Mouse (Mus musculus) liver, embryonic 11.5 days (tissue): Measurements from ENCODE around the gene Prr11. TPM values are rescaled to one million over a fixed set of nuclear protein-coding genes. Genes with fewer than 3 reads are reported as not detected.

ENCODE experiments used
- ATAC-seq: fragments of 200-750 bp; cut with Nextera tagmentation; replicated peaks from 2 replicates; pipeline ENCODE4 v1.8.0; 2017; ENCODE audit warnings: moderate number of reproducible peaks, mild to moderate bottlenecking, moderate TSS enrichment, moderate library complexity; ENCODE audit not compliant: low FRiP score
- DNase-seq: peaks from one replicate; pipeline ENCODE4 v3.0.0-alpha.2; 2017; ENCODE audit warnings: low spot score
- H3K27ac ChIP-seq: fragments of 300-500 bp; sonication (generic); 2 replicates; pipeline ENCODE4 v1.5.1; 2014; ENCODE audit warnings: mild to moderate bottlenecking, low read depth, low read length, control low read depth
- H3K27me3 ChIP-seq: fragments of 300-500 bp; sonication (generic); replicated peaks from 2 replicates; pipeline ENCODE4 v1.6.1; 2014; ENCODE audit warnings: low read length, mixed read lengths; ENCODE audit not compliant: control insufficient read depth, insufficient read depth
- H3K36me3 ChIP-seq: fragments of 300-500 bp; sonication (generic); 2 replicates; pipeline ENCODE4 v1.6.1; 2014; ENCODE audit warnings: mild to moderate bottlenecking, low read length, moderate library complexity, mixed read lengths; ENCODE audit not compliant: control insufficient read depth, insufficient read depth
- H3K4me1 ChIP-seq: fragments of 300-500 bp; sonication (generic); replicated peaks from 2 replicates; pipeline ENCODE4 v1.6.1; 2014; ENCODE audit warnings: low read length, mixed read lengths; ENCODE audit not compliant: control insufficient read depth, insufficient read depth
- H3K4me2 ChIP-seq: fragments of 300-500 bp; sonication (generic); 2 replicates; pipeline ENCODE4 v1.6.1; 2014; ENCODE audit warnings: mild to moderate bottlenecking, control low read depth, moderate library complexity
- H3K4me3 ChIP-seq: fragments of 300-500 bp; sonication (generic); 2 replicates; pipeline ENCODE4 v1.5.1; 2014; ENCODE audit warnings: low read depth, low read length, control low read depth
- H3K9ac ChIP-seq: fragments of 300-500 bp; sonication (generic); 2 replicates; pipeline ENCODE4 v1.6.1; 2014; ENCODE audit warnings: low read depth, low read length, control low read depth
- H3K9me3 ChIP-seq: fragments of 300-500 bp; sonication (generic); 2 replicates; pipeline ENCODE4 v1.6.1; 2016; ENCODE audit warnings: low read length, inconsistent platforms, mixed read lengths; ENCODE audit not compliant: control insufficient read depth
- WGBS: fragments of 180-500 bp; shearing (Covaris S2); extraction: QIAGEN DNeasy Blood & Tissue Kit; methylation state at CpG from one replicate; pipeline ENCODE4 v1.1.7; 2014; 5-methylcytosine and 5-hydroxymethylcytosine counted together
- polyA plus RNA-seq: library from polyadenylated mRNA; unstranded; fragments of >200 nt; fragmentation: Nextera tagmentation; extraction: Ambion mirVana; gene quantifications from 2 replicates; pipeline ENCODE4 v1.2.1, GENCODE M21; 2014

Prr11 gene
- polyA plus RNA-seq, 1 experiment from 2014 or later = 13.4 TPM

DNA sequence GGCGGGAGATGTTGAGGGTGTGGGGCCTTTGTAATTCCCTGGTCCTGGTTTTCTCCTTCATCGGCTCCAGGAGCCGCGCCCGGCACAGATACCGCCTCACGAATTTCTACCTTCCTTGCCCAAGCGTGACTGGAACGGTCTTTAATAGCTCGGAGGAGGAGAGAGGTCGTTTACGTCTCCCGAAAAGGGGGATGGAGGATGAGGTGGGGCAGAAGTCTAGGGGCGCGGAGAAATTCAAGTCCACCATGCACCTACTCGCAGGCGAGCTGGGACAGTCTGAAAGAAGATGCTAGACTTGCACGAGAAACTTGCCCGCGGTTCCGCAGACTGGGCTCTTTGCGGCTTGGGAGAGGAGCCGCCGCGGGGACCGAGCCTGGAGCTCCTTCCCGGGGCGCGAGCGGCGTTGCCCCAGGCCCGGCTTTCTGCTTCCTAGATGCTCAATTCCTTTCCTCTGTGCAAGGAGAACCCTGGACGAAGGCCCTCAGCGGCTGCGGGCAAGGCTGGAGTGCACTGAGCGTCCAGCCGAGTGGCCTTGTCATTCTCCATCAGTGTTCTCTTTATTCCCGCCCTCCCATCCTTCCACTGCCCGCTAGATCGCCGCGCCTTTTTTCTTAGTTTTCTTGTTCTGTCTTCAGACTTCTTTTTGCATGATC lies 1.1 kb upstream of the Prr11 start:
- peak; percentile 60 for DNase-seq
- H3K27me3 ChIP-seq = no peaks in the 10 kb centered on the region
- H3K9ac ChIP-seq = peak overlapping the region; percentile 98
- no peak for ATAC-seq
- peak overlapping the region; percentile 99 for H3K4me3 ChIP-seq
- under 1% methylated on average over 42 of the region's 42 CpGs for WGBS
- H3K36me3 ChIP-seq = peaks cover 17% of the 10 kb centered on the region
- peak overlapping the region; percentile 73 for H3K4me2 ChIP-seq
- peak overlapping the region; percentile 96 for H3K27ac ChIP-seq
- no peaks in the 10 kb centered on the region for H3K9me3 ChIP-seq
- H3K4me1 ChIP-seq = peaks cover 8% of the 10 kb centered on the region

DNA sequence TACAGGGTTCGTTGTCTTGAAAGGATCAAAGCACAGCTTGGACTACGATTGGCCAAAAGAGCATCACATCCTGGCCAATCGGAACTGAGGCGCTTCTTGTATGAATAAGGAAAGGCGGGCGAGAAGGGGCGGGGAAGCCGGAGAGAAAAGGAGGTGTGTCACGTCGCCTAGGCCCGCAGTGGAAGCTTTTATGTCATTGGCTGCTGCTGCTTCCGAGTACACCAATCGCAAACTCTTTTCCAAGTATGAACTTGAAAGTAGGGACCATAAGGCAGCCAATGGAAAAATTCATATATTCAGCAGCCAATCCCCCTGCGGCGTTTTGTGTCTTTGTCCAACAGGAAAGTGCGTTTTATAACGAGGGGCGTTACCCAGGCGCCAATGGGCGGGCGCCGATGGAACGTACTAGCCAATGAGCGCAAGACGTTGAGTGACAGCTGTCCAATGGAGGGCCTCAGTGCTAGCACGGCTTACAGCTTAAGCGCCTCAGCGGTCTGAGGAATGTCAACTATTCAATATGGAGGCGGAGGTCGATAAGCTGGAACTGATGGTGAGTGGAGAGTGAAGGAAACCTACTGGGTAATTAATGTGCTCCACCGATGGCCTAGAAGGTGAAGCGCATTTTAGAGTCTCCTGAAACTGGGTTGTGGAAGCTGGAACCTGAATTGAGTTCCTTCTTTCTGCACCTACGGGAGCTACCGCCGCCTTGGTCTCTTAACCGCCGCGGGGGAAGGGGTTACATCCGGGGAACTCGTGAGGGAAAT lies 429 bp upstream of the Prr11 start, which contains the start of gene Ska2:
Ska2 (plus strand) TSS at position 480 of the 764 bp plus-strand sequence.
- Histone ChIP-seq H3K9me3 (no peaks in the 10 kb centered on the region), H3K9ac (peak within 1 kb of the TSS; percentile 98), H3K36me3 (peaks cover 22% of the 10 kb centered on the region), H3K27ac (peak within 1 kb of the TSS; percentile 96), H3K4me3 (peak within 1 kb of the TSS; percentile 99), H3K4me1 (peaks cover 8% of the 10 kb centered on the region), H3K27me3 (no peaks in the 10 kb centered on the region), H3K4me2 (peak within 1 kb of the TSS; percentile 82)
- DNase-seq (peak; percentile 91), ATAC-seq (peak; percentile 98)
- under 1% methylated on average over 40 of the region's 40 CpGs for WGBS

DNA sequence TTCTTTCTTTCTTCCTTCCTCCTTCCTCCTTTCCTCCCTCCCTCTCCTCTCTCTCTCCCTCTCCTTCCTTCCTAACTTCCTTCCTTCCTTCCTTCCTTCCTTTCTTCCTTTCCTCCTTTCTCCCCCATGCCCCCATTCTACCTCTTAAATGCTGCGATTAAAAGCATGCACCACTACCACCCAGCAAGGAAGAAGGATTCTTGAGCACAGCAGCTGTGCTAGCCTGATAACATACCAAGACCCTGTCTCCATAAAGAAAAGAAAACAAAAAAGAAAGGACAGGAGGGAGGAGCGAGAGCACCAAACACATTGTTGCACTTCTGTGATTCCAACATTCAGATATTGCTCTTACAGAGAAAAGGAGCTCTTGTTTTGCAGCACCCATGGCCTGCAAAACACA lies 21.4 kb downstream of the Prr11 start:
- H3K9me3 ChIP-seq = no peaks in the 10 kb centered on the region
- peaks cover 16% of the 10 kb centered on the region for H3K4me1 ChIP-seq
- peak overlapping the region; percentile 85 for H3K9ac ChIP-seq
- peak; percentile 63 for ATAC-seq
- H3K36me3 ChIP-seq = peaks cover 28% of the 10 kb centered on the region
- peak overlapping the region; percentile 87 for H3K4me3 ChIP-seq
- no peak for DNase-seq
- H3K27ac ChIP-seq = peak overlapping the region; percentile 6
- H3K27me3 ChIP-seq = no peaks in the 10 kb centered on the region
- 51% methylated on average over 2 of the region's 2 CpGs for WGBS
- H3K4me2 ChIP-seq = peak overlapping the region; percentile 88

DNA sequence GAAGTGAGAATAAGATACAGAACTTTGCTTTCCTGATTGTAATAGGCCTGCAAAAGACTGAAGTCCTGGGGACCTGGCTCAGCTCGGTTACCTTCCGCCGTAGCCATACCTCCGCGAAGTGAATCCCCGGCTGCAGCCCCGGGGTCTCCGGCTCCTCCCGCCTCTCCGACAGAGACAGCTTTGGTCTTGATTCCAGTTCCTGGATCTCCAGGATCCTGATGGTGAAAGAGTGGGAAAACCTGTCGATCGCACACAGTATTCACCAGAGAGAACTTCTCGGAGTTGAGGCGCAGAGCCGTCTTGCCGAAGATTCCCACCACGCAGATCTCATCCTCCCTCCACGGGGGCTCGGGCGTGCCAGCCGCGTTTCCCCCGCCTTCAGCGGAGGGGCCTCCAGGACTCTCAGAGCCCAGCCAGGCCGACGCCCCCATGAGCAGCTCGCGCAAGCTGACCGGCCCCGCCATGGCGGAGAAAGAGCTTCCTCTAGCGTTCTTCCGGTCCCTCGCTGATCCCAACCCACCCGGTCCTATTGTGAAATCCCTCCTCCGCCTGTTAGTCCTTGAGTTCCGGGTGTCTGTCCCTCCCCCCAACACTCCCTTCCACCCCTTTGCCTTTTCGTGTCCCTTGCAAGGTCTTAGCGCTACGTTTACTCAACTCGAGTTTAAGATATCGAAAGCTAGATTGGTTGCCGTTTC lies 22.1 kb downstream of the Prr11 start, which contains the start of gene Smg8:
Smg8 (minus strand) TSS at position 485 of the 695 bp plus-strand sequence.
- ATAC-seq (peak; percentile 93), DNase-seq (peak; percentile 80)
- Histone ChIP-seq H3K4me1 (peaks cover 16% of the 10 kb centered on the region), H3K27ac (peak within 1 kb of the TSS; percentile 6), H3K9me3 (no peaks in the 10 kb centered on the region), H3K9ac (peak within 1 kb of the TSS; percentile 85), H3K36me3 (peaks cover 28% of the 10 kb centered on the region), H3K27me3 (no peaks in the 10 kb centered on the region), H3K4me2 (peak within 1 kb of the TSS; percentile 88), H3K4me3 (peak within 1 kb of the TSS; percentile 87)
- WGBS = under 1% methylated on average over 43 of the region's 43 CpGs

DNA sequence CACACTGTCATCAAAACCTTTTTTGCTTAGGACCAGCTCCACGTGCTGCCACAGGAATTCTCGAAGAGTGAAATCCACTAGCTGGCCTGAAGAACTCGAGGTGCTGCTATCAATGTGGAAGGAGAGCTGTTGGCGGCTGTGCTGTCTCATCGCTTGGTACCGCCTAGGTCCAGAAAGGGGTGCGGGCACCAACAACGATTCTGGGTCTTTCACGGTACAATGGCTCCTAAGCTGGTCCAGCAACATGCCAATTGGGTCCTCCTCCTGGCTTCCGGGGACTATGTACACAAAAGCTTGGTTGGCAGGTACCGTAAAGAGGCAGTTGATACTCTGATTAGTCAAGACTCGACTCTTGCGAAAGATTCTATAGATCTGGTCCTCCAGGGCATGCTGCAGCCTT lies 23.0 kb downstream of the Prr11 start:
- no peaks in the 10 kb centered on the region for H3K27me3 ChIP-seq
- peaks cover 16% of the 10 kb centered on the region for H3K4me1 ChIP-seq
- peak overlapping the region; percentile 85; the same call in 1 of the 2 replicates for H3K9ac ChIP-seq
- peak overlapping the region; percentile 87 for H3K4me3 ChIP-seq
- H3K4me2 ChIP-seq = peak overlapping the region; percentile 88
- no peaks in the 10 kb centered on the region for H3K9me3 ChIP-seq
- WGBS = 85% methylated on average over 13 of the region's 13 CpGs
- ATAC-seq = no peak
- DNase-seq = no peak
- no peak overlapping the region for H3K27ac ChIP-seq
- H3K36me3 ChIP-seq = peaks cover 27% of the 10 kb centered on the region

DNA sequence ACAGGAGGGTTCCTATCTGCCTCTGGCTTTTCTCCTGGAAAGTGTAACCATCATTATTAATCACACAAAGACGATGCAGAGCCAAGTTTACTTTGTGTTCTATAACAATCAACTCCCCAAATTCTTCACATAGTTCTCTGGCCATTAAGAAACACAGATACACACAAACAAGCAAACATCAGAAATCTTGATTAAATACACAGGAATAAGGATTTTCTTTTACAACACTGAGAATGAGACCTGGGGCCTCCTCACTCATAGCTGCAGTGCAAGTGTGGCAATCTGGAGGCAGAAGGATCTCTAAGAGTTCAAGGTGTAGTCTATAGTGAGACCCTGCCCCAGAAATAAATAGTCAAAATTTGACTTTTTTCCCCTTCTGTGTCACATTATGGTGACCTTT lies 24.8 kb downstream of the Prr11 start:
- Histone ChIP-seq H3K4me1 (peaks cover 16% of the 10 kb centered on the region), H3K4me2 (no peak overlapping the region; the same call in 1 of the 2 replicates)
- WGBS = 78% methylated on average over 1 of the region's 1 CpGs

DNA sequence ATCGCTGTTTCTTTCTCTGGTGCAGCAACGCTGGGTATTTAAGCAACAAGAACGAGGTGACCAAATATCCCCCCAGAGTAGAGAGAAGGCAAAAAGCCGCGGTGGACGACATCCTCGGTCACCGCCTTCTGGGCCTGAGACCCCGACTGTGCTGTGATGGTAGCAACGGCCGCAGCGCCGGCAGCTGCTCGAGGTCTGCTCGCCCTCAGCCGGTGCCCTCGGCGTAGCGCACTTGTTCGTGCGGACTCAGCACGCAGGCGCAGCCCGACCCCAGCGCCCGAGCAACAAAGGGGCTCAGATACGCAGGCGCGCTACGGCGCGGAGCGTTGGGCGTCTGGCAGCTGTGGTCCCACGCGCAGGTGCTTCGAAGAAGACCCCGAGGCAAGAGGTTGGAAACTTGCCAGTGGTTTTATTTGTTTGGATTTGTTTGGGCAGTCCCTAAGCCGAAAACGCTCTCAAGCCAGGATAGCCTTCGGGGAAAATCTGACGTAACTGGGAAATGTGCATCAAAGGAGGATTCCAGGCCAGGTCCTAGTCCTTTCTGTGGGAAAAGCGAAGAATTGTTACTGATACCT lies 34.6 kb downstream of the Prr11 start, which contains the start of gene Gdpd1:
Gdpd1 (minus strand) TSS at position 197 of the 575 bp plus-strand sequence.
- ATAC-seq = peak; percentile 97
- peak; percentile 87 for DNase-seq
- H3K27me3 ChIP-seq = no peaks in the 10 kb centered on the region
- peaks cover 7% of the 10 kb centered on the region; the same call in 1 of the 2 replicates for H3K4me1 ChIP-seq
- peaks cover 10% of the 10 kb centered on the region for H3K36me3 ChIP-seq
- peak within 1 kb of the TSS; percentile 98 for H3K4me2 ChIP-seq
- H3K27ac ChIP-seq = 0 out of 2 replicates have a peak within 1 kb of the TSS, but pooled peaks have one; percentile 8
- H3K9me3 ChIP-seq = no peaks in the 10 kb centered on the region
- peak within 1 kb of the TSS; percentile 78 for H3K9ac ChIP-seq
- 2% methylated on average over 43 of the region's 43 CpGs for WGBS
- peak within 1 kb of the TSS; percentile 68 for H3K4me3 ChIP-seq

More for the DNA sequence above, 24.8 kb downstream of the Prr11 start:
- Histone ChIP-seq H3K9me3 (no peaks in the 10 kb centered on the region), H3K27ac (no peak overlapping the region), H3K27me3 (no peaks in the 10 kb centered on the region), H3K9ac (no peak overlapping the region), H3K4me3 (no peak overlapping the region), H3K36me3 (peaks cover 33% of the 10 kb centered on the region)
- DNase-seq (no peak), ATAC-seq (no peak)

DNA sequence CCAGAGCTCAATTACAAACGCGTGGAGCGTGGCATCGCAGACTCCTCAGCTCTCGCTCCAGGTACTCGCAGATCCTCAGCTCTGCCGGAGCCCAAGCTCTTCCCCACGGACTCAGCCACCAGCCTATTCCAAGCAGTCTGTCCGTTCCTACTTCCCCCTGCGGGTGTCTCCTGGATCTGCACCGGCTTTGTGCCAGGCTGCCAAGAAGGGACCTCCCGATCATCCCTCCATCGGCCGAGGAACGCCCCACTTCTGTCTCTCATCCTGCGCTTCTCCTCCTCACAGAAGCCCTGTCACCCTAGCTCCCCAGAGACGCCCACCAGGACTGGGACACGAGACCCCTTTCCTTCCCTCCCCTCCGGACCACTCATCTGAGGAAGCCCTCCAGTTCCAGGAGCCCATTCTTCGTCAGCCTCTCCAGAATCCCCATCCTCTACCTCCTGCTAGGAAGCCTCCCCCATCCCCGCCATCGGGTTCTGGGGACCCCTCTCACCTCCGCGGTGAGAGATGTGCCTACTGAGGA lies 35.1 kb downstream of the Prr11 start:
- 0 out of 2 replicates have a peak overlapping the region, but pooled peaks have one; percentile 8 for H3K27ac ChIP-seq
- peak; percentile 70 for ATAC-seq
- 2% methylated on average over 24 of the region's 24 CpGs for WGBS

More for the DNA sequence above, 35.1 kb downstream of the Prr11 start:
- peak overlapping the region; percentile 68 for H3K4me3 ChIP-seq
- H3K27me3 ChIP-seq = no peaks in the 10 kb centered on the region
- no peaks in the 10 kb centered on the region for H3K9me3 ChIP-seq
- peak; percentile 68 for DNase-seq
- peaks cover 7% of the 10 kb centered on the region; the same call in 1 of the 2 replicates for H3K4me1 ChIP-seq
- H3K9ac ChIP-seq = peak overlapping the region; percentile 78
- peak overlapping the region; percentile 98 for H3K4me2 ChIP-seq
- peaks cover 10% of the 10 kb centered on the region for H3K36me3 ChIP-seq
